Mouse (Mus musculus) lung, postnatal 10 days (tissue): Measurements from ENCODE around the gene Herpud1.

ENCODE experiments used
- DNase-seq: peaks from one replicate; pipeline ENCODE4 v3.0.0; 2021

The Herpud1 gene

DNA sequence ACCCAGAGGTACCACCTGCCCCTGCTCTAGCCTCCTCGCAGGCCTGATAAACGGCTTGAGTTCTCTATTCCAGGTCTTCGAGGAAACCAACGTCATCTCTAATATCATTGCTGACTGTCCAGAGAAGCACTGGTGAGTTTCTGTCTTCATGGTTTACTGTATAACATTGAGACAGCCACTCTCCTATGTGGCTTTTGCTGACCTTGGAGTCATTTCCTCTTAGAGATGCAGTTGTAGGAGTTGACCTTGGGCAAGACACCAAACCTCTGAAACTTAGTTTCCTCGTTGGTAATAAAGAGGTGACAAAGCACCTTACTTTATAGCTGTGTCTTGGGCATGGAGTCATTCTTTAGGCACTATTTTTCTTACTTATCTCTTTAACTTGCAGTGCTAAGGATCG, 26.3 kb downstream of the Herpud1 start:
- DNase-seq = no peak

DNA sequence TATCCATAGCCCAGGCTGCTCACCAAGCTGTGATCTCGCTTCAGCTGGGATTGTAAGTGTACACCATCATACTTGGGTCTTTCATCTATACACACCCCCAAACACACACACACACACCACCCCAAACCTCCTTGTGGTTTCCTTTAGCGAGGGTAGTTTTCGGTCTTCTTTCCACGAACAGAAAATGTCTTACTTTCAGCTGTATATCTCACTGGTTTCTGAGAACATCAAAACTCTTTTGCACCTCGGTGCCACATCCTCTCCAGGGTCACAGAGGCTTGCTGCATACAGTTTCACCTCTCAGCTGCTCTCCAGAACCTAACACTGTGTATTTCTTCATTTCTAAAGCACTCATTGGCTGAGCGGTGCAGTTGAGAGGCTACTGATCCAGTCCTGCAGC, 27.3 kb downstream of the Herpud1 start:
- DNase-seq = no peak

DNA sequence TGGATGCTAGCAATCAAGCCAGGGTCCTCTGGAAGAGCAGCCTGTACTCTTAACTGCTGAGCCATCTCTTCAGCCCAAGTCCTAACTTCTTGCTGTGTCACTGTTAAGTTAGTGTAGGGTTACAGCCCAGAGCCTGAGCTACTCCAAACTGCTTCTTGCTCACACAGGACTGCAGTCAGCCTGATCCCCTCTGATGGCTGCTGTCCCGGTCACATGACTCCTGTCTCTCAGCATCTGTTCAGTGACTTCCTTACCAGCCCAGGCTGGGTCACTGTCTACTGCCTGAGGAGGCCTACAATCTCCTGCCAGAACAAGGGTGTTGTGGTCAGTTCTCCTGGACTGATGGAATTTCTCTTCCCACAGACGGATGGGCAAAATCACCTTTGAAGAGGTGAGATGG, 29.0 kb downstream of the Herpud1 start:
- DNase-seq = no peak

DNA sequence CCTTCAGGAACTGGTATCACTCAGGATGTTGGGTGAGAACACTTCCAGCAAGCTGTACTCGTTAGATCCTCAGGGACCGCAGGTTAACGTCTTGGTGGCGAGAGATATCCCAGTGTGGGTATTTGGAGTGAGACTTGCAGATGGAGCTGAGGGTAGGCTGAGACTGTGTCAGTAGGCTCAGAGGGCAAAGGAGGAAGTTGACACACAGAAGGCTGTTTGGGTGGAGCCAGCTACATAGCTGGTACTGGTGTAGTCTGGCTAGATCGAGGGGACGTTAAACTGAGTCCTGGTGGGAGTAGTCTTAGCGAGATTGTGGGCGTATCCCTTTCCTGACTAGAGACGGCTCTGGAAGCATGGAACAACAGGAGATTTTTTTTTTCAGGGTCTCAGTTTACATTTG, 31.8 kb downstream of the Herpud1 start:
- DNase-seq = no peak

DNA sequence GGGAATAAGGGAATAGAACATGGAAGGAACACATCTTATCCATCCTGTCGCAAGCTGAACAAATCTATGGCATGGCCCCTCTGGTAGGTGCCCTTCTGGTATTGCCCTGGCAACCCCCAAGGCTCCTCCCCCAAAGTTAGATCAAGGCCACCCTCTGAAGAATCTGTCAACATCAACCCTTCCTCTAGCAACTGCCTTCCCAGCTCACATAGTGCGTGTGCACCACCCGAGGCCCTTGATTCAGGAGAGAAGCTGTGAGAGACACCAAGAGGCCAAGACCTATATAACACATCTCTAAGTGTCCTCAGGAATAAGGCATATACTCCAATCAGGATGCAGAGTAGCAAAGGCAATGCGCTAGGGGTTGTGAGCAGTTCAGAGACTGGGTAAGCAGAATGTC, 36.0 kb downstream of the Herpud1 start:
- no peak for DNase-seq

DNA sequence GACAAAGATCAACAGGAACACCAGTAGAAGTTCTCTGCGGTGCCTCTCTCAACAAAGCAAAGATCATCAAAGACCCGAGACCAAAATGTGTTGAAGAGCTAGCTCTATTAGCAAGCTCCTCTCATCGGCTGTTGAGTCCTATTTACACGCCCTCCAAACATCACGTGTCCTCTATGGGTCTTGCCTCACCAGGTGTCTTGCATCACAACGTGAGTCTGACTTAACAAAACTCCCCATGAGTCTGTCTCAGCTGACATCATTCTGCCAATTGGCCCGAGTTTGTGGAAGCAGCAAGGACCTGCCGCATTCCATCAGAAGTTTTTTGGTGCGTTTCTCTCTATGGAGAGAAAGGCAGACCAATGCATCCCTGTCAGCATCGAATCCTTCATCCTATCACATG, 41.7 kb downstream of the Herpud1 start:
- peak; percentile 13 for DNase-seq

DNA sequence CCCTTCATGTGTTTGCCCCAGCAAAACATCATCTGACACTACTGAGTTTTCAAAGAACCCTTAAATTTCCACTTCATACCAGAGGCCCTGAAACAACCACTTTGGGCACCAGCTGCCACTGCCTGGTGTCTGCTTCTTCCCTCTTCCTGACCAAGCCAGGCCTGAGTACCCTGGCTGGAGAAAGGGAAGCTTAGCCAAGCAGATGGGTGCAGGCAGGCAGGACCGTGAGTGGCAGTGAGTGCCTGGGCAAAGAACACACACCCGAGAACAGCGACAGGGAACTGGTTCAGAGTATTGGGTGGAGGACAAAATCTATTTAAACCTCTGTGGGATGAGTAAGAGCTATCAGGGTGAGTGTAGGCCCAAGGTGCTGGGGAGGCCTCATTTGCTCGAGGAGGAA, 42.2 kb downstream of the Herpud1 start:
- no peak for DNase-seq

DNA sequence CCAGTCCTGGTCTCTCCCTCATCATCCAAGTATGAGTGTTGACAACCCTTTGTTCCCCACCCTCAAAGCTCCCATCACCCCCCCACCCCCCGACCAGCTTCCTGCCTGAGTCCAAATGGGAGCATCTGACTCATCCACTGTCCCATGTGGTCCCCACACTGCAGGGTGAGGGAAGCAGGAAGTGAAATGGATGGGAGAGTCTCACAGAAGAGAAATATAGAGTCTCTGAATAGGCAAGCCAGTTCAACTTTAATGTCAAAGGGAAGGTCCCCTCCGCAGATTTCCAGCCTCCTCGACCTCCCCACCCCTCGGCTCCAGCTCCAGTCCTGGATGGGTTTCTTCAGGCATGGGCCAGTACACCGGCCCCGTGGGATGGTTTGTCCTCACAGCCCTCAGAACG, 43.1 kb downstream of the Herpud1 start:
- no peak for DNase-seq

DNA sequence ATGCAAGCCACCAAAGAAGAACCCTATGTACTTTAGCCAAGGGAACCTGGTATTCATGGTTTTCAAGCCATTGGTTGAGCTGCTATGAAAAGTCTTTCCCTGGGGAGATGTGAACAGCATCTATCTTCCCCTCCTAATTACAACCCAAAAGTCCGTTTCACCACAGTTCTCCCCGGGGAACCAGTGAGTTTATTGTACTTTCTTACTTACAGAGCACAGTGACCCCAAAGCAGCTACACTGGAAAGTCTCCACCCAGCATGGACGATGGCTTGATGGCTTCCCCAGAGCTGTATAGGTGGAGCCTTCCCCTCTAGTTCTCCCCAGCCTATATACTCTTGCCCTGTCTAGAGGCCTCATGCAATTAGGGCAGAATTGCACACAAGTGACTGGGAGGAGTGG, 46.0 kb downstream of the Herpud1 start:
- no peak for DNase-seq

DNA sequence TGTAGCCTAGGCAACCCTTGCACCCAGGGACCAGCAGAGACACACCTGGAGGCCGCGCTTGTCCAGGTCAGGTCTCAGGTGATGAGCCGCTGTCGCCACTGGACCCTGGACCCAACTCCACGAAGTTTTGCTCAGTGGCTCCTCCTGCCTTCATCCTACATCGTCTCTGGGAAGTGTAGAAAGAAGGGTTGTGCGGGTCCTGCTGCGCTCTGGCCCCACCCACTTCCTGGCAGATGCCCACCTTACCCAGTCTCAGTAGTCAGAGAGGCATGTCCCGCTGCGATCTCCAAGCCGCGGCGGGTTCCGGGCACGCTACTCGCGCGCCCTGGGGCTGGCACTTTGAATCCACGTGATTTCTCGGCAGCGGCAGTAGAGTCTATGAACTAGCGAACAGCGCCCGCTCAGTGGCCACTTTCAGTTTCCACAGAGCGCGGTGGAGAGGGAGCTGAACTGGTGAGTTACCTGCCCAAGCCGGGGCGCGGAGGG, 47.8 kb downstream of the Herpud1 start, which contains the start of gene Nlrc5:
Gene Nlrc5 (plus strand): TSS at position 376 of the 486 bp plus-strand sequence.
- peak; percentile 65 for DNase-seq

DNA sequence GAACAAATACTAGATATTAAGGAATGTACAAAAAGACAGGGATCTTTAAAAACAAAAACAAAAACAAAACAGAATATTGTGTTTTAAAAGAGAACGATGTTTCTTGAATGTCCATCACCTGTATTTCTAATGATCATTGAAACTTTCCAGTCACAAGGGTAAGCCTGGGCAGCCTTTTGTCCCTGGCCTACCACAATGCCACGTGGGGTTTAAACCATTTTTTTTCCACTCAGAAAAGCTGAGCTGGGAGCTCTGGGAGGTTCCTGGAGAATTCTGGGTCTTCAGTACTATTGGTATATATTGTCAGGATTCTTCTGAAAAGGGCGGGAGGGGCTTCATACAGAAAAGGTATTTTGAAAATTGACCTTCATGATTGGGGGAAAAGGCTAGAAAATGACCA, 48.7 kb downstream of the Herpud1 start:
- DNase-seq = no peak

DNA sequence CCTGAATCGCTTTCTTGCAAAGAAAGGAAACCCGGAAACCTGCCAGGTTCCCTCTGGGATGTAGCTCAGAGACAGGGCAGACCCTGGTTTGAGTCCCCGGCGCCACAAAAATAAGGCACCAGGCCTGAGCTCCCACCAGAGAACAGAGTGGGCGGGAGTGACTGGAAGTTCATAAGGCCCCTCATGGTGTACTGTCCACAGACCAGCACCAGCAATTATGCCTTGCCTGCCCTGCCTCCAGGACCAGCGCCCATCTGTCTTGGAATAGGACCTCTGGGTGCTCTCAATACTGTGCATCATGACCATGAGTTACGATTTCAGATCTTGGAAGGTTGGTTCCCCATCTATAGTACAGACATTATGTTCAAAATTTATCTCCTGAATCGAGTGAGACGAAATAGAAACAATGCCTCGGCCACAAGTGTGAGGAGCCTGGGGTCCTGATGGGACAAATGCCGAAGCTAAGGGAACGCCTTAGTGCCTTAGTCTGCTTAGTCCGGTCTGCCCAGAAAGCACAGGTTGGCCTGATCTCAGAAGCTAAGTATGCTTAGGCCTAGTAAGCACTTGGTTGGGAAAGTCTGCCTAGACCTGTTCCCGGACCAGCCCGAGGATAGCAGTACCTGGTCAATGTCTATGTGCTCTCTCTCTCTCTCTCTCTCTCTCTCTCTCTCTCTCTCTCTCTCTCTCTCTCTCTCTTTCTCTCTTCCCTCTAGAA, 49.3 kb downstream of the Herpud1 start:
- no peak for DNase-seq

DNA sequence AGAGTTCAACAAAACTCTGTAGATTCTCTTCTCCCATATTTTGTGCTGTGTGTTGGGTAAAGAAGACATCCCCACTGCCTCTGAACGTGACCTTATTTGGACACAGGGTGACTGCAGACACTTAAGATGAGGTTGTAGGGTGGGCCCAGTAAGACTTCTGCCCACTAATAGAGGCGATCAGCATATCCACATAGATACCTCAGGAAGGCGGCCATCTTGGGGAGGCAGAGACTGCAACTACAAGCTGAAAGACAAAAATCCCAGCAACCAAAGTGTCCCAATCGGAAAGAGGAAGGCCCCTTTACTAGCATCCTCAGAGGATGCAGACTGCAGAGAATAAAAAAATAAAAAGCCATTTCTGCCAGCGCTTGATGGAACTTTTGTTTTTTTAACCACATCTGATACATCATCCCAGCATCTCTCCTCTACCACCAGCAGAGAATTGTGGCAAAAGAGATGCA, 49.9 kb downstream of the Herpud1 start:
- DNase-seq = no peak

DNA sequence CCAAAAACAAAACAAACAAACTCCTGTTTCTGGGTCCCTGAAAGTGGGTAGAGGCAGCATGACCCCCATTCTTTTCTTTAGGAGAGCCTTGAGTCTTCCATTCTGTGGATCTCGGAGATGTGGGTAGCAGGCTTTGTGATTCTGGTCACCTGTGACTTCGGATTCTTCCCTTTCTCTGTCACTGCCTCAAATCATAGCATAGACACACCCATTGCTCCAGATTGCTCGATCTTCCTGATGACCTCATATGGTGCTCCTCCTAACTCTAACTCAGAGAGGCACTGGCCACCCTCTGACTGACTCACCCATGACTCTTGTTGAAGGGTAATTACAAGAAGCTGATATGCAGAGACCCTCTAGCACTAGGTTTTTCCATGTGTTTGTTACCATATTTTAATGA, 50.7 kb downstream of the Herpud1 start:
- DNase-seq = no peak

DNA sequence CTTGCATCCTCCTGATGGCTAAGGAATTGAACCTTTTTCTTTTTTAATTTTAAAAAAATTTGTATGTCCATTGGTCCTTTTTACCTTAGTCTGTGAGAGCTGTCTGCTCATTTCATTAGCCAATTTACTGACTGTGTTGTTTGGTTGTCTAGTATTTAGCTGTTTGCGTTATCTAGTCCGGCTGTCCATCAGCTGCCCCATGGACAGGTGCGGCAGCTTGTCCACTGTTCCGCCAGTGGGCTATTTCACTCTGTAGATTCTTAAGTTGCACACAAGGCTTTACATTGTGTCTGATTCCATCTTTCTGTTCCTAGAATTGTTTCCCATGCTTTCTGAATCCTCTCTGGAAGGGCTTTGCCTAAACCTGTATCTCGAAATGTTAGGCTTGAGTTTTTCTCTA, 52.4 kb downstream of the Herpud1 start:
- no peak for DNase-seq

DNA sequence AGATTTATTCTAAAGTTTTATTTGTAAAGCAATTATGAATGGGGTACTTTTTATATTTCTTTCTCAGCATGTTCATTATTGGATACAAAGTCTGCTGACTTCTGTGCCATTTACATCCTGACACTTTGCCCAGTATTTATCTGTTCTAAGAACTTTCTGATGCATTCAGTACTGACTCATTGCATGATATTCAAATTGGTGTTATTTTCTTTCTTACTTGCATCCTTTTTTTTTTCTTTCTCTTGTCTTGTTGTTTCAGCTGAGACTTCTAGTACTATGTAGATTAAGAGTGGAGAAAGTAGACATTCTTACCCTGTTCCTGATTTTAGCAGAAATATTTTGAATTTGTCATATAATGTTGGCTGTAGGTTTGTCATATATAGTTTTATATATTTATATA, 53.5 kb downstream of the Herpud1 start:
- DNase-seq = no peak

DNA sequence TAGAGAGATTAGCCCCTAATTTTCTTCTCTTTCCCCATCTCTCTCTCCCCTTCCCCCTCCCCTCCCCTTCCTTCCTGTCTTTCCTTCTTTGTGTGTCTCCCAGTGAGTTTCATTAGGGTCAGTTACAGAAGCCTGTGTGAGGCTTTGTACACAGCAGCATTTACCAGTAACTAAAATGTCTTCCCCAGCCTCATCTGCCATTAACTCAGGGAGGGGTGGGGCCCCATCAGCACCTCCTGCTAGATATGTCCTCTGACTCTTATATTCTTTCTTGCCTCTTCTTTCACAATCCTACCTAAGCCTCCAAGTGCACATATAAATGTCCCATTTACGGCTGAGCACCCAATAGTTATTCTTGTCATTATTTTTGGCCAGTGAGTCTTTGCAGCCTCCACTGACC, 54.2 kb downstream of the Herpud1 start:
- no peak for DNase-seq

DNA sequence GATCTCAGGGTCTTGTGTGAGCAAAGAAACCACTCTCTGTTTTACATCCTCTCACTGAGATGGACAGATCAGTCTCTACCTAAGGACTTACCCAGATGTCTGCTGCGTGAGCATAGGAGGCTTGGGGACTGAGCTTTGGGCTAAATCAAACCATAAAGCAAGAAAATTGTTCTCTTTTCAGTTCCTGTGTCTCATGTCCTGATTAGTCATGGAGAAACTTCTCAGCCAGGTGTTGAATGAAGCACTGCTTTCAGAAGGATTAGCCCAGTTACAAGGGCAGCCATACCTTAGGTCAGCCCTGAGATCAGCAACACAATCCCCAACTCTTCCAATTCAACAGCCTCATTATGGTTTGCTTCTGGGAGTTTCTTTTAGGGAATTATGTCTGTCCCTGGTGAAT, 55.4 kb downstream of the Herpud1 start:
- no peak for DNase-seq

DNA sequence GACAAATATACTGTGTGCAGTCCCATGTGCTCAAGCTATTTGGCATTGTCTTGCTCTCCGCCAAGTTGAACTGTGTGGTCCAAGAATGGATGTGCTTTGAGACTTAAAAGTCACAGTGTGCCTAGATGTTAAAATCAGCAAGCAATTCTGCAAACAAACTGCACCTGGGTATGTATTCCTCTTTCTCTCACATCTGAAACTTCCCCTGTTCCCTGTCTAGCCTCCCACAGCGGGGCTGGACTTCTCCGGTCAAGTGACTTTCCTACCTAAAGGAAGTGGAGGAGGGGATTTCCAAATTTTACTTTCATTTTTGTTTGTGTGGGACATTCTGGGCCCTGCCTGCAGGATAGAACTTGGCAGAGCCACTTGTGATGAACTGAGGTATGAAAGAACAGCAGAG, 56.9 kb downstream of the Herpud1 start:
- DNase-seq = no peak

DNA sequence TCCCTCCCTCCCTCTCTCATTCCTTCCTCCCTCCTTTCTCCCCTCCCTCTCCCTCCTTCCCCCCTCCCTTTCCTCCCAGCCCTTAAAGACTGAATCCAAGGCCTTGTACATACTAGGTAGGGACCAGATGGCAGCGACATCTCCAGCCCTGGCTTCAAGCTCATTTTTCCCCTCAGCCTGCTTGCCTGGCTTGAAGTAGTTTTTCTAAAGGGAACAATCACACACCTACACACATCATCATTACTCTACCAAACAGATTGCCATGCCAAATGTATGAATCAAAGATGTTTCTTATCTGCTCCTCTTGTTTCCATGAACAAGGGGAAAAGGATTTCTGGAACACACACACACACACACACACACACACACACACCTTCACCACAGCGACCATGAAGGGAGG, 58.2 kb downstream of the Herpud1 start:
- DNase-seq = no peak
